Mouse (Mus musculus) Patski (cell line): ENCODE results near the gene Itih3. TPM values are rescaled to one million over a fixed set of nuclear protein-coding genes. Genes with fewer than 3 reads are reported as not detected.

ENCODE experiments used
- ATAC-seq: fragments of 100-300 bp; one replicate; pipeline ENCODE4 v1.8.0; 2021
- CTCF ChIA-PET: fragments of 350-600 bp; sonication (Branson Sonifier 250); formaldehyde crosslinking; loops from one replicate; lab custom pipeline; 2022; ENCODE audit warnings: inconsistent platforms; lab: Charles Lee
- POLR2A ChIA-PET: fragments of 350-600 bp; sonication (Branson Sonifier 250); formaldehyde crosslinking; loops from one replicate; lab custom pipeline; 2022; ENCODE audit warnings: antibody characterized with exemption, inconsistent platforms; lab: Charles Lee
- DNase-seq: peaks from one replicate; pipeline ENCODE4 v3.0.0-alpha.2; 2011; ENCODE audit warnings: low read depth, low spot score
- H3K27me3 ChIP-seq: fragments of 371-371 bp; one replicate; pipeline ENCODE4 v1.5.1; 2021
- CTCF ChIP-seq: fragments of 100-300 bp; IDR thresholded peaks from one replicate; pipeline ENCODE4 v1.5.1; 2021
- in situ Hi-C: fragments of 300-500 bp; cut with MboI; formaldehyde crosslinking; loops from 3 replicates; pipeline ENCODE4 v1.11.1; 2018; ENCODE audit warnings: low pct_unique_long_range_greater_than_20kb, mixed read lengths
- polyA plus RNA-seq: library from polyadenylated mRNA; unstranded; gene quantifications from one replicate; pipeline ENCODE4 v1.2.3, GENCODE M21; 2021

Itih3 gene
- polyA plus RNA-seq, 1 experiment from 2014 or later, result 0.42 TPM

GRCm38 (mm10) chr14:30867042-30867441, 56.5 kb downstream of the Itih3 start:
- DNase-seq (no peak), ATAC-seq (peak; percentile 27)
- ChIA-PET CTCF (interaction anchor here (0.8 to 3.6 kb wide), 22 partner anchors 8 to 167 kb away, joined by 3 to 48 read pairs (median 5); partner anchors contain the start of genes Itih1, Itih3, Mustn1 and Nek4), POLR2A (interaction anchor here (0.6 kb wide), 1 partner anchor 69 kb away, joined by 3 read pairs; no protein-coding TSS in a partner anchor)
- in situ Hi-C loops, result loop anchor here (5.0 kb wide), 1 partner anchor 75 kb away; the partner anchor contains the start of gene Itih1
- H3K27me3 ChIP-seq, result no peaks in the 10 kb centered on the region
- no peak for TF ChIP-seq CTCF

DNA sequence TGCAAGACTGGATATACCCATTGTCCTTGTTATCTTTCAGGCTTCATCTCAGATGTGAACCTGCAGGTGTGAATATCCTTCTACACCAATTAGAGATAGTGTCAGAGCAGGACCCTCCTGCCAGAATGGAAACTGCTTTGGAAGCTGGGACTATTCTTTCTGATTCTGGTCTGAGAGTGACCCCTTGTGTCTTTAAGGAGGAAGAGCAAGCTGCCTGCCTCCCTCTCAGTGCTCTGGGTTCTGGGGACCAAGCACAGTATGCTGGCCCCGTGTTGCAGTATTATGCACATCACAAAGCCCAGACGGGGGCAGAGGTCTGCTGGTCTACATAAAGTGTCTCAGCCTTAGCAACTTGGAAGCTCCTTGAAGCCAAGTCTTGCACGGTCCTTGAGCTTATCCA, 58.2 kb downstream of the Itih3 start:
- in situ Hi-C loops, result loop anchor here (5.0 kb wide), 1 partner anchor 77 kb away; the partner anchor contains the start of gene Itih1
- ChIA-PET POLR2A (no interaction called here), CTCF (interaction anchor here (0.9 to 3.6 kb wide), 9 partner anchors 10 to 85 kb away, joined by 3 to 48 read pairs (median 4); partner anchors contain the start of genes Itih1, Itih3 and Mustn1)
- no peaks in the 10 kb centered on the region for H3K27me3 ChIP-seq
- ATAC-seq (no peak), DNase-seq (no peak)
- no peak for TF ChIP-seq CTCF

- ATAC-seq (no peak), DNase-seq (no peak)
- no peak for TF ChIP-seq CTCF
- ChIA-PET CTCF (interaction anchor here (0.9 to 1.0 kb wide), 2 partner anchors 18 to 82 kb away, joined by 3 read pairs; no protein-coding TSS in a partner anchor), POLR2A (interaction anchor here (1.3 kb wide), 1 partner anchor 81 kb away, joined by 3 read pairs; no protein-coding TSS in a partner anchor)
- in situ Hi-C loops, result no loop called here
- no peaks in the 10 kb centered on the region for H3K27me3 ChIP-seq
Observed at GRCm38 (mm10) chr14:30862368-30862767, 61.2 kb downstream of the Itih3 start.

DNA sequence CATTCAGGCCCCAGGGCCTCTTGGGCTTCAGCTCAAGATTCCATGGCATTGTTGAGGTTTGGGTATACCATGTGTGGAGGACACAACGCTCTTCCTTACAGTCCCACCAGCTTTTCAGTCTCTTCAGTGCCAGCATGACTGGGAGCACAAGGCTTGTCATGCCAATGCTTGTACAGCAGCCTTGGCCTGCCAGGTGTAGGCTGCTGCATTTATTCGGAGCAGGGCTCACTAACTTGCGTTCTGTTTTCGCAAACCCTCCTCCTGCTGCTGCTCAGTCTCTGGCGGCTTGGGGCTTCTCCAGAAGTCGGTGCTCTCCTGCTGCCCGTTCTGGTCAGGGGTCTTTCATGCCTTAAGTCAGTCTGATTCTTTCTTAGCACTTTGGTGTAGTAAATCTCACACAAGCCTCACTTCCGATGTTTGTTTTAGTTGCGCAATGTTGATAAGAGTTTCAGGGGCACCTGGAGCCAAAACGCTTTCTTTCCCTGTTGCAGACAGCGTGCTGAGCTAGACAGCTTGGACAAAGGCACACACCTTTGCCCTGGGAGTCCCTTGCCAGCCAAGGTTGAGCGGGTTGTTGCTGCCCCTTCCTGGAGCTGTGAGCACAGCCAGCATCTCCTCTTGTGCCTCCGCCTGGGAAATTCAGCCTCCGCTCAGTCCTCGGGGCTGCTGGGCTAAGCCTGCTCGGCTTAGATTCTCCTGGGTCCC, 62.0 kb downstream of the Itih3 start:
- no peak for TF ChIP-seq CTCF
- CTCF ChIA-PET, result interaction anchor here (1.0 kb wide), 1 partner anchor 17 kb away, joined by 3 read pairs; no protein-coding TSS in a partner anchor

More for the DNA sequence above, 62.0 kb downstream of the Itih3 start:
- DNase-seq, result no peak
- H3K27me3 ChIP-seq, result no peaks in the 10 kb centered on the region
- POLR2A ChIA-PET, result interaction anchor here (1.3 kb wide), 1 partner anchor 82 kb away, joined by 3 read pairs; no protein-coding TSS in a partner anchor
- ATAC-seq, result no peak
- in situ Hi-C loops, result no loop called here

Other genes starting within 250 kb of the Itih3 start
- gene Sfmbt1, start 208.9 kb downstream of the Itih3 start, polyA plus RNA-seq, result 14.8 TPM
- gene Tmem110, start 98.2 kb downstream of the Itih3 start, polyA plus RNA-seq, result 15.0 TPM
- 0.46 TPM for gene Mustn1, start 44.6 kb downstream of the Itih3 start, polyA plus RNA-seq
- 0.65 TPM for gene Itih4, start 37.3 kb downstream of the Itih3 start, polyA plus RNA-seq
- gene Itih1, start 19.5 kb upstream of the Itih3 start, polyA plus RNA-seq, result 0.87 TPM
- gene Nek4, start 27.6 kb upstream of the Itih3 start, polyA plus RNA-seq, result 17.9 TPM
- 75.6 TPM for gene Glt8d1, start 77.6 kb upstream of the Itih3 start, polyA plus RNA-seq
- gene Spcs1, start 77.9 kb upstream of the Itih3 start, polyA plus RNA-seq, result 281 TPM
- gene Pbrm1, start 95.4 kb upstream of the Itih3 start, polyA plus RNA-seq, result 46.9 TPM
- gene Gnl3, start 95.4 kb upstream of the Itih3 start, polyA plus RNA-seq, result 96.2 TPM
- gene Smim4, start 205.2 kb upstream of the Itih3 start, polyA plus RNA-seq, result 75.7 TPM
- 268 TPM for gene Nt5dc2, start 207.3 kb upstream of the Itih3 start, polyA plus RNA-seq
- 0.74 TPM for gene Stab1, start 244.9 kb upstream of the Itih3 start, polyA plus RNA-seq